Mouse (Mus musculus) gonadal fat pad, adult 2 months (tissue): Measurements from ENCODE around the gene Acvr1b. TPM values are rescaled to one million over a fixed set of nuclear protein-coding genes. Genes with fewer than 3 reads are reported as not detected.
A peak's percentile ranks its signal among the peaks of the same experiment; 100 is the strongest.

Experiments used
- DNase-seq: peaks from one replicate; pipeline ENCODE4 v3.0.0-alpha.2; 2012; ENCODE audit warnings: low read depth
- polyA plus RNA-seq: library from polyadenylated mRNA; depleted of rRNA; stranded (reverse); fragments of >200 nt; gene quantifications from 2 replicates; pipeline ENCODE4 v1.2.3, GENCODE M21; 2012

Gene Acvr1b
- polyA plus RNA-seq, 1 experiment = 32.7 TPM

DNA sequence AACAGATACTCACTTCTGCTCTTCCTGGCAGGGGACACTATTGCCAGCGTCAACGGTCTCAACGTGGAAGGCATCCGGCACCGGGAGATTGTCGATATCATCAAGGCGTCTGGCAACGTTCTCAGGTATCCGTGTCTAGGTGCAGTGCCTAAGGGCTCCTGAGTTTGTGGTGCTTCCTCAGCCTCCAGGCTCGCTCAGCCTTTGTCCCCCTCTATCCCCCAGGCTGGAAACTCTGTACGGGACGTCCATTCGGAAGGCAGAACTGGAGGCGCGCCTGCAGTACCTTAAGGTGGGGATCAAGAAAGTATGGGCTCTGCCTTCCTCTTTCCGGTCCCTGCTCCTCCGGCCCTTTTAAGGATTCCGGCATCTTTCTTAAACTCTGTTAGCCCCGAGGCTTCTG lies 56.6 kb downstream of the Acvr1b start:
- no peak for DNase-seq

DNA sequence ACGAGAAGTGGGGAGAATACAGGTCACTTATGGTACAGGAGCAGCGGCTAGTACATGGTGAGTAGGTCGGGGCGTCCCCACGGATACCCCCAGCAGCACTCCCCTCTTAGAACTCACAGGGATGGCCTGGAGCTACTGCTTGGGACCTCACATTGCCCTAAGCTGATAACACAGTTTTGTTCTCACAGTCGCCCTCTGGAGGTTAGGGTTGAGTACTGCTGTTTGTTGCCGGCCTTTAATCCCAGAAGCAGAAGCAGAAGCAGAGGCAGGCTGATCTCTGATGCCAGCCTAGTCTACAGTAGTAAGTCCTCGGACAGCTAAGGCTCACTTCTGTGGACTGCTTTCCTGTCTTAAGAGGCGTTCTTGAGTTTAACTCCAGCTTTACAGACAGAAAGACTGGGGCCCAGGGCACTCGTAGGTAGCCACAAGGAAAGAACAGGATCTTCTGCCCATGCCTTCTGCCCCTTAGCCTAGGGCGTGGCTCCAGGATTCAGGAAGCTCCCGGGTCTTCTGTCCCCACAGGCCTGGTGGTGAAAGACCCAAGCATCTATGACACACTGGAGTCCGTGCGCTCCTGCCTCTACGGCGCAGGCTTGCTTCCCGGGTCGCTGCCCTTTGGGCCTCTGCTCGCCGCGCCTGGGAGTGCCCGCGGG lies 57.3 kb downstream of the Acvr1b start:
- no peak for DNase-seq

DNA sequence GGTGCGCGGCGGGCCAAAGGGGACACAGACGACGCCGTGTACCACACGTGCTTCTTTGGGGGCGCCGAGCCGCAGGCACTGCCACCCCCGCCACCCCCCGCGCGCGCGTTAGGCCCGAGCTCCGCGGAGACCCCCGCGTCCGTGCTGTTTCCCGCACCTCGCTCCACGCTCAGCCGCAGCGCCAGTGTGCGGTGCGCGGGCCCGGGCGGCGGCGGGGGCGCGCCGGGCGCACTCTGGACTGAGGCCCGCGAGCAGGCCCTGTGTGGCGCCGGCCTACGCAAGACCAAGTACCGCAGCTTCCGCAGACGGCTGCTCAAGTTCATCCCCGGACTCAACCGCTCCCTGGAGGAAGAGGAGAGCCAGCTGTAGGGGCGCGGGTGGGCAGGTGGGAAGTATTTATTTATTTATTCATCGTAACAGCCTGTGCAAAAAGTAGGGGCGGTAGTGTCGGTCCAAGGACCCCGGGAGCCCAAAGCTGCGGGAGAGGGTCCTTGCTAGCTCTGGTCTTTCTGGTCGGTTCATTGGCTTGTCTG lies 57.8 kb downstream of the Acvr1b start:
- no peak for DNase-seq

DNA sequence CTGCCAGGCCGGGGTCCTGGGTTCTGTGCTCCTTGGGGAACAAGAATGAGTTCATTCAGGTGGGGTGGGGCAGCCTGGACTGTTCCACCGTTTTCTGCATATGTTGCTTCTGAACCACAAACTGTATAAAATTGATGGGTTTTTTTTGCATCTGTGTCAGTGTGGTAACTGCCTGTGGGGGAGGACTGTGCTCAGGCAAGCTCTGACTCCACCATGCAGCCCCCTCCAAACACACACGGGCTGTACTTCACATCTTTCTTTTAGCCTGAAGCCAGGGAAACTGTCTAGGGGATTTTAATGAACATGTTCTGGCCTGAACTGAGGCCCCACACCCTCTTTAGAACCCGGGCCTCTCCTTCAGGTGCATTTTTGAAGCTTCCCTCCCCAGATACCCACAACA lies 58.7 kb downstream of the Acvr1b start:
- DNase-seq = no peak

DNA sequence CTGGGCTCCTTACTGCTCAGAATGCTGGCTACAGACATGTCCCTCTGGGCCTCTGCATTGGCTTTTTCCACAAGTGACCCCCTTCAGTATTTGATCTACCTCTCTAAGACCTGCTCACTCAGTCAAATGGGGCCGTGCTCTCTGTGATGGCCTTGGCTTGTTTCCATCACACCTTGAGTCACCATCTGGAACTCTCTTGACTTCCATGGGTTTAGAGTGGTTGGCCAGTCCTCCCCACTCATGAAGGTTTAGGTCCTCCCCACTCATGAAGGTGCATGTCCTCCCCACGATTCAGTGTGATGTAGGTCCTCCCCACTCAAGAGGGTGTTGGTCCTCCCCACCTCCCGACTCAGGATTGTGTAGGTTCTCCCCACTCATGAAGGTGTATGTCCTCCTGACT lies 59.3 kb downstream of the Acvr1b start:
- DNase-seq = no peak

DNA sequence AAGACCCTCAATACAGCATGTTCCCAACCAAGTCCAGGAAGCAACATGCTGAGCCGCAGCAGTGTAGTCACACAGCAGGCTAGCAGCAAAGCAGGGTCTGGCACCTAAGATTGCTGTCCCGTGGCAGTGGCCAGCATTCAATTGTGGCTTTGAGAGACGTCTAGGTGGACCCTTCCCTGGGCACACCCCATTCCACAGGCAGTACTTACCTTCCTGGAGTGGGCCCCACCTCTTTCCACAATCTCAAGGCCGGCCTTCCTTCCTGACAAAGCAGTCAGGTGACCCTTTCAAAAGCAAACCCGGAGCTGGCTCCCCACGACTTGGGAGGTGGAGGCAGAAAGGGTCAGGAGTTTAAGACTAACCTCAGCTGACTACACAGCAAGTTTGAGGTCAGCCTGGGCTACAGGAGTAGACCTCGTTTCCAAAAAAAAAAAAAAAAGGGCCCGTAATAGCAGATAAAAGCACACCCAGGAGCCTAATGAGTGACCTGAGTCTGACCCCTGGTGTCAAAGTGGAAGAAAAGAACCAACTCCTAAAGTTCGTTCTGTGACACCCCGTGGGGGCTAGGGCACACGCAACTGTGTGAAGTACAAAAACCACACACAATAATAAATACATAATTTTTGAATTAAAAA lies 59.9 kb downstream of the Acvr1b start:
- no peak for DNase-seq

DNA sequence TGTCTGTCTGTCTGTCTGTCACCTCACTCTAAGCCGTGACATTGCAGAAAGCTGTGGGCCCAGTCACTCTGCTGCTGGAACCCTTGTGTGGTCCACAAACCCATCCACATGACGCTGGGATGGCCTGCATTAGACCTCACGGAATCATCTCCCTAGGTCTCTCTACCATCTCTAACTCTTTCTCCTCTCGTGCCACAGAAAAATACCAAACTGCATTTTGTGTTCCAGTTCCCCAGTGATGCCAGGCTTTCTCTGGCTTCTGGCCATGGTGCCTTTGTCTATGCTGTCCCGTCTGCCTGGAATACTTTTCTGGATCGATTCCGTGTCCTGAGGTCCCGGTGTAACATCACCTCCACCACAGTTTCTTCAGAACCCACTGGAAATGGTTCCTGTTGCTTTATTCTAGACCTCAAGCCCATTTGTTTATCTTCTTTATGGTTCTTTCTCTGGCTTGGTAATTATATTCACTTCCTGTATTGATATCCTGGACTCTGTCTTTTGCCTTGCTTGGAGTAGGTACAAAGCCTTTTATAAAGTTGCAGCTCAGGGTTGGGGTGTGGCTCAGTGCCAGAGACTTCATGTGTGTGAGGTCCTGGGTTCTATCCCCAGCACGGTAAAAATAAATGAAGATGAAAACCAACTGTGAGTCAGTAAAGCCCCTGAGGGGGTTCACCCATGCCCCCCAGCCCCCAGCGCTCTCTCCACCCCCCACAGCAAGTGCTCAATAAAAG lies 60.9 kb downstream of the Acvr1b start:
- no peak for DNase-seq

DNA sequence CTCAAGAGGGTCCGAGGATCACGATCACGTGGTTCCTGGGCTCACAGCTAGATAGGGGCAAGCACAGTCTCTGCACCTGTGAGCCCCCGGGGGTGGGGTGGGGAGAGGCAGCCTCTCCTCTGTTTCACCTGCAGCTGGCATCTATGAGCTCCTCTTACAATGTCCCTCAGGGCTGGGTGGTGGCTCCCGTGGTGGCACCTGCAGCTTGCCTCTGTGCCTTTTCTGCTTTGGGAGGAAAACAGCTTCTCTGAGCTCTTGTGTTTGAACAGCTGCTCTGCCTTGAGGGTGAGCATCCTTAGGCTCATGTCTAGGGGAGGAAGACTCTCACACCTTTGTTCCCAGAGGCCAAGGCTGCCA lies 61.5 kb downstream of the Acvr1b start:
- no peak for DNase-seq

DNA sequence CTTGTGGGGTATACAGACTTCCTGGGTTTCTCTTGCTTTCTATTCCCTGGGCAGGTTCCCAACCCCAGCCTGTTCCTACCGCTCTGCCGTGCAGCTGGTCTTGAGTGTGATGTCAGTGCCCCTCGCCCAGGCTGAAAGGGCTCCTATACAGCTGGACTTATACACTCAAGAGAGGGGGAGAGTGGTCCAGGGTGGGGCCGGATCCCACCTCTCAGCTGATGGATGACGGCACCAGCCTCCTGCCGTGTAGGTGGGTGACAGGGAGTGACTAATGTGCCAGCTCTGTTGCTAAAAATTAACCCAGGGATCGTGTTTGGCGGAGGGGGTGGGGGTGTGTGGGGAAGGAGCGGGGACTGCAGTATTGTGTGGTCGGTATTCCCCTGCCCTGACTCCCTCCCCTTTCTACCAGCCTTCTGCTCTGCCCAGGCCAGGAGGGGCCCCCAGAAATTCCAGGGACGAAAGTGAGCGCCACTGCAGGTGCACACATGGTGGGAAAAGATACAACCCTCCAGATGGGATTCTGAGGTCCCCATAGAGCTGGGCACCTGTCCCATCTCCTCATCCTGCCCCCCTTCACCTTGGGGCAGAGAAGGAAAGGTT lies 62.0 kb downstream of the Acvr1b start:
- no peak for DNase-seq

DNA sequence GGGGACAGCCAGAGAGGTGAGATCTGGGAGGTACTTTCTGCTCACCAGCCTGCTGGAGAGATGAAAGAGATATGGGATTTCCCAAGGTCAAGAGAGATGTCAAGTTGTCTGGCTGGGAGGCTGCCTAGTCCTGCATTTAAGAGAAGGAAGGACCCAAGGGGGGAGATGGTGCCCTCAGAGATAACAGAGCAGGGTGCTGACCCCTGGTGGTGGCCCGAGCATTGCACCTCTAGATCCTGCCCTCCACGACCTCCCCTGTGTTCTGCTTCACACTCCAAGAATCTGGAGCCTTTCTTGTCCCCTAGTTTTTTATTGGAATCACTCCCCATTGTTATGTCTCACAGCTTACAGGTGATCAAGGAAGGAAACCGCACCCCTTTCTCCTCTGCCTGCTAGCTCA lies 63.0 kb downstream of the Acvr1b start:
- no peak for DNase-seq

DNA sequence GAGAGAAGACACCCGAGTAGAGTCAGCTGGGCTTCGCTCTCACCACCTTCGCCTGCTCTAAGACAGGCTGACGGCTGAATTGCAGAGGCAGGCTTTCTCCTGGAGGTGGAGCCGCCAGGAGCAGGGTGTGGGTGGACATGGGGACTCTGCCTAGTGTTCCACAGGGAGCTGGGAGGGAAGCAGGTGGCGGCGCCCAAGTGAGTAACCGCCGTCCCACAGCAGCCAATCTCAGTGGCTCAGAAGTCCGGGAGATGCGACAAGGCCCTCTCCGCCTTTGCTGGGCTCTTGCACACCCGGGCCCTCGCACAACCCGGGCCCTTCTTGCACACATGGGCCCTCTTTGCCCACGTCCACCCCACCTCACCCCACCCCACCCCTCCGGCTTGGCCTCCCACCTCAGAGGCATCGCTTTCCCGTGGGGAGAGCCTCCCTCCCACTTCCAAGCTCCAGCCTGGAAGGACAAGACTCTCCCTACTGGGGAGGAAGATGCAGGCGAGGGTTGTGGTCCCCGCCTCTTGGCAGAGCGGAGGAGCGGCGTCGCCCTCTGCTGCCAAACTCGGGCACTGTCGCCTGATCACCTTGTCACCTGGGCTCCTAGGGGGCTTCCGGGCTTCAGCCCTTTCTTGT lies 65.1 kb downstream of the Acvr1b start:
- DNase-seq = no peak

DNA sequence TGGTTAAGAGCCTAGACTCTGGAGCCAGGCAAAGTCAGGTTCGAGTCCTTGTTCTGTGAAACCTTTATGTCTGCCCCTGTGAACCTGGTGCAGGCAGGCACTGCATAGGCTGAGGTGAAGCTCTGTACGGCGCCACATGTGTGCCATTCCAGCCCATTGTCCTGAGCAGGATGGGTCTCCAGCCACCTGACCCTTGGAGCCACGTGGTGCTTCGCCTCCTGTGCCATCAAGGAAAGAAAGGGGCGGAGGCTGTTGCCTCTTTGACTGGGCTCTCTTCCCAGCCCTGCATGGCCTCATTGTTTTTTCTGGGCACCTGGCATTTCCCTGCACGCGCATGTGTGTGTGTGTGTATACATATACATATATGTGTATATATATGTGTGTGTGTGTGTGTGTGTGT lies 66.0 kb downstream of the Acvr1b start:
- DNase-seq = no peak

DNA sequence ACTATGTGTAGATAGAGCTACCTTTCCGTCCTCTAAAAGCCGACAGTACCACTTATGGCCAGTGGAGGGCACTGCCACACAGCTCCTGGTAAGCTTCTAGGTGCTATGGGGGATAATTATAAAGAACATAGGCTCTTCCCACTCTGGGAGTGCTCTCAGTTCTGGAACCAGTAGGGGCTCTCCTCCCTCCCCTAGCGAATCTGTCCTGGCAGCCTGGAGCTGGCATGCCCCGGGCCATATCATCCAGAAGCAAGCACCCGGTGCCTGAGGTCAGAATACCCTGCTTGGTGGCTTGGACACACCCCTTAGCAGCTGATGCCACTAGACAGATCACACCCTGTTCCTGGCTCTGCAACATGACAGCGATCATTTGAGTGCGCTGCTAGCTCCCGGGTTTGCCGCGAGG lies 66.9 kb downstream of the Acvr1b start:
- DNase-seq = no peak

DNA sequence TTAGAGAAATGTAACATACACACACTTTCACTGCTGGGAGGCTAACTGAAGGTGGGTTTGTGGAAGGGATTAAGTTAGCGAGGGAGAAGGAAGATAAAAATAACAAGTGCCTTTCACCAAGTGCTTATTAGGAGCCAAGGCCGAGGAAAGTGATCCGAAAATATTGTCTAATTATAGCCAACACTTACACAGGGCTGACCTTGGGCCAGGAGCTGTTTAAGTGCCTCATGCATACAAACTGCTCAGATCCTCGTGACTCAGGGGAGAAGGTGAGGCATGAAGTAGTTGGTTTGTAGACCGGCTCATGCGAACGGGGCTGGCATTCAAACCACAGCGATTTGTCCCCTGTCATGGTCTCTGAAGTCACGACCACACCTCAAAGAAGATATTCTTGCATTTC lies 67.4 kb downstream of the Acvr1b start:
- no peak for DNase-seq

DNA sequence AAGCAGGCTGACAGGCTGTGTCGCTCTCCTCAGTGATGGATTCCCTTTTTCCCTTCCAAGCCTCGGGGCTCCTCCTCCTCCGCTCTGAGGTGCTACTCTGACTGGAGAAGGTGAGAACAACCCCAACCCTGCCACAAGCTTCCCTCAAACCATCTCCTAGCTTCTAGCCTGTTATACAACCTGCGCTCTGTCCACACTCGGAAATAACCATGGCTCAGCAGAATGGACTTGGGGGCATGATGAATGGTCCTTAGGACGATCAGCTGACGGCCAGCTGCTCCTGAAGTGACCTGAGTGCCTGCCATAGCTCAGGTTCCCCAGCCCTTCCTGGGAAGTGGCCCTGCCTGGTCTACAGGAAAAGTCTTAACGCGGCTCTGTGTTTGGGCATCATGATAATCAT lies 68.0 kb downstream of the Acvr1b start:
- DNase-seq = no peak

DNA sequence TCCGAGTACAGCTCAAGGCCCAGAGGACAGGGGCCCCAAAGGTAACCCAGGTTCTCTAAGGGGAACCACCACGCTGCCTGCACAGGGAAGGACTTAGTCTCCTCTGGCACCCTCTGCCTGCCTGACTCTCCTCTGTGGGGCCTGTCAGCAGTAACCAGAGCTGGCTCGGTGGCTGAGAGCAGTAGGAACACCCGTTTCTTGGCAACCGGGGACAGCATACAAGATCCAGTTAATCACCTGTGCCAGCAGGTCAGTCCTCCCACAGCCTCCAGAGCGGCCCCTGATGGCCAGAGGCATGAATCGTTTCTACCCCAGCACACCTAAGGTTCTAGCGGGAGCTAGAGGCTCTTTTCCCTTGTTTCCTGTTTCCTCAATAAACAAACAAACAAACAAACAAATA lies 68.8 kb downstream of the Acvr1b start:
- DNase-seq = no peak

DNA sequence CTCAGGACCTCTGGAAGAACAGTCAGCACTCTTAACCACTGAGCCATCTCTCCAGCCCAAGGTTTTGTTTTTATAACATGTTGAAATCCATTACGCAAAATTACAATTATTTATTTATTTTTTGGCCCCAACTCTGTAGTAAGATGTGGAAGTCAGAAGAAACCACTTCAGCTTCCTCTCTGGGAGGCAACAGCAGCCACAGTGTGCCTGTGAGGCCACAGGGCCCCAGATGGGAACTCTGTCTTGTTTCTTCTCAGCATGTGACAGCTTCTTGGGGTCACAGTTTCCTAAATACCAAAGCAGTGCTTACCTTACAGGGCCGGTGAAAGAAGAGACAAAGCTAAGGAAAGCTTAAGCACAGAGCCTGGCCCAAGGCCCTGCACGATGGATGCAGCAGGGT lies 70.1 kb downstream of the Acvr1b start:
- DNase-seq = no peak

DNA sequence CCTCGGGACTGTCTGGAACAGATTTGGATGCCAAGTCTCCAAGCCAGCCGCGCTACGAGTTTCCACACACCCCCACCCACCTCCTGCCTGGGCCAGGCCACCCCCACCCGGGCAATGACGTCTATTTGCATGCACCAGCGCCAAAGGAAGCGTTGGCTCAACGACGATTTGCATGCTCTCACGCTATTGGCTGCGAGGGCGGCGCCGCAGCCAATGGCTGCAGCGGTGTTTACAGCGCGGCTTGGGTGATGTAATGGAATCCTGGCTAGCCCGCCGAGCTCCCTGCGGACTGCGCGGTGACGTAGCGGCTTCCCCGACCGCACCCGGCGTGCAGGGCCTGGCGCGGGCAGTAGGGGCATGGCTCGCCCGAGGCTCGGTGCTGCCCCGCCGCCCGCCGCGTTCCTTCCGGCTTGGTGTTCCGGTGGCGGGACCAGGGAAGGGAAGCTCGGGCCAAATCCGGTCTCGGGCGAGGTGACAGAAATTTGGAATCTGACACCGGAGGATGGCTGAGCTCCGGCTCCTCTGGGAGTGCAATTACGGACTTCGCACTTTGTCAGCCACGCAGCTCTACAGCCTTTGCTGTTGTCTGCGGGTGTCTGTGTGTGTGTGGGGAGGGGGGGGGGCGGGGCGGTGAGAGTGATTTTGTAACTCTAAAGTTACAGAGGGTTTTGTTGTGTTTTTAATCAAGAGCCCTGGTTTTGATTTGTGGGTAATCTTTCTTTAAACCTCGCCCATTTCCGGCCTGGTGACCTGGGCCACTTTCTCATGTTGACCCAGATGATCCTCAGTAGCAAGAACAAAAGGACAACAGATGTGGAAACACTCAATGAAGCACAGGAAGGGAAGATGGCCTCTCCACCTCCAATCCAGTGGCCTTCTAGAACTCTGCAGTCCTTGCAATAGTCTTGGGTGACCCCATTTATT lies 72.6 kb downstream of the Acvr1b start:
- peak; percentile 67 for DNase-seq

DNA sequence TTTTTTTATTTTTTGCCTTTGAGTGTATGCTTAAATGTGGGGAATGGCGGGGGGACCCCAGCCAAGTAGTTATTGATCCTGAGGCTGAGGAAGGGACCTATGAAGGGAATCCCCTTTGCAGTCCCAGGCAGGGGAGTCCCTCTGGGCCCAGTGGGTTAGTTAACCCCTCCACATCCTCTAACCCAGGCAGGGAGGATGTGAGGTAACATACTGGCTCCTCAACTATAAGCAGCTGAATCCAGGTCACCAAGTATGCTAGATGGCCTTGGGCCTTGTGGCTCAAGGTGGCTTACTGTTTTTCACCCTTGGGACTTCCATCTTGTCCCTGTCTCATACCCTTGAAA lies 73.3 kb downstream of the Acvr1b start:
- DNase-seq = no peak

DNA sequence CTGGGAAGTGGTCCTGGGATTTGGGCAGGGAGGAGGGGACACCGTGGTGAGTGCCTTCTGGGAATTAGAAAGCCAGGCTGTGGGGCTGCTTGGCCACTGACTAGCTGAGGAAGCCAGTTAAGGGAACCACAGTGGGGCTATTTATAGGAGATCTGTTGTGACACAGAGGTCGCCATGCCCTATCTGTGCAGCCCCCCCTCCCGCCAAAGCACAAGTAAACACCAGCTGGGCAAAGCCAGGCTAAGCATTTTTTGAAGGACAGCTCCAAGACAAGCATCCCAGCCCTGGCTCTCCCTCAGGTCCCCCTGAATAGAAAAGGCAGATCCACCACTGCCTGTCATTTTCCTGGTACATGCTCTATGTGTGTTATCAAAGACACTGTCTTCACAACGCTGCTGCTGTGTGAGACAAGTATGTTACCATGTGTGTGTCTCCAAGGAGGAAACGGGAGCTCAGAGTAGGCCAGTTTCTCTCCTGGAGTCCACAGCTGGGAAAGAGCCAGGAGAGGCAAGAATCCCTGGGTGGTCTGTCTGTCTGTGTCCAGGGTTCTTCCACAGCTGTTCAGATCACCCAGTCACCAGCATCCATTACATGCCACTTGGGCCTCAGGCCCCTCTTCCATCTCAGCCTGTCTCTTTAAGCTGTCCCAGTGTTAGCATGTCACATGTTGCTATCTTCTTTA lies 74.3 kb downstream of the Acvr1b start:
- DNase-seq = no peak
